Mouse (Mus musculus): Measurements from ENCODE around the gene Myl9.
"Not testable (repeated sequence)": the region's sequence is repeated elsewhere in the genome, so short reads cannot be mapped to it uniquely, and the experiment has no call there.

- not testable (repeated sequence) for TF ChIP-seq CTCF (IDR thresholded peaks at IDR 0.05; ENCODE audit: extremely low read depth, insufficient read length, insufficient replicate concordance, low read depth, low read length); POLR2A (IDR thresholded peaks at IDR 0.05; ENCODE audit: low read depth, low read length)
Observed at GRCm38 (mm10) chr2:156802116-156802515, 26.9 kb downstream of the Myl9 start.

Measured in small intestine, adult 2 months (tissue).